Mouse (Mus musculus) embryo, embryonic 9.5 days (tissue): ENCODE measurements around the gene Vmn1r119.
"Not testable (repeated sequence)": the region's sequence is repeated elsewhere in the genome, so short reads cannot be mapped to it uniquely, and the experiment has no call there.

ENCODE experiments used
- DNase-seq: peaks from one replicate; pipeline ENCODE4 v3.0.0-alpha.2; 2017; ENCODE audit errors: extremely low spot score

The Vmn1r119 gene

DNA sequence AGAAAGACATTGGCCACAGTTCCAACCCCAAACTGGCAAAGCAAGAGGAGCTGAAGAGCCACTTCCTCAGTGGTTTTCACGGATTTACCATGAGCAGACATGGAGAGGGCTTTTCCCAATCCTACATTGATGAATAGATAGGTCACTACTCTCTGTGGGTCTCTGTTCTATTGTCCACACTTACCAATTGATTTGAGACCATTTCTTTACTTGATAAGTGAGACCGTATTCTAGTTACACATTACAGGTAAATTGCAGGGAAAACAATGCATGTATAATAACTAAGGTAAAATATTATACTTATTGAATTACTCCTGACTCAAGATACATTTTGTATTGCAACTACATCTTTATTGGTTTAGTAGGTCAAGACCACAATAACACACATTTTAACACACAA, at the start of gene Vmn1r119:
TSS of gene Vmn1r119 (minus strand) at position 101 of the 400 bp plus-strand sequence.
- not testable (repeated sequence) for DNase-seq

- not testable (repeated sequence) for DNase-seq
These were observed 41.4 kb upstream of the Vmn1r119 start, which contains the start of gene Vmn1r120 for GRCm38 (mm10) chr7:21053684-21054083. Gene Vmn1r120, minus strand, starts transcription at chr7:21053784.
